Mouse (Mus musculus) ES-E14 (cell line): ENCODE measurements around the gene Ykt6. TPM values are rescaled to one million over a fixed set of nuclear protein-coding genes. Genes with fewer than 3 reads are reported as not detected.

Experiments
- DNase-seq: peaks from one replicate; pipeline ENCODE4 v3.0.0-alpha.2; 2013; ENCODE audit warnings: low read depth, low spot score
- H3K27ac ChIP-seq: 2 replicates; pipeline ENCODE4 v1.5.1; 2012; ENCODE audit warnings: low read depth, mild to moderate bottlenecking, low read length, moderate library complexity, mixed read lengths; ENCODE audit not compliant: poor library complexity, insufficient read depth, severe bottlenecking
- H3K36me3 ChIP-seq: 2 replicates; pipeline ENCODE4 v1.6.1; 2012; ENCODE audit warnings: mild to moderate bottlenecking, low read length, moderate library complexity, mixed read lengths; ENCODE audit not compliant: control insufficient read depth, poor library complexity, insufficient read depth, severe bottlenecking
- H3K4me1 ChIP-seq, 2 experiments: fragments of 150-350 bp in 1 of 2; sonication (generic) in 1 of 2; 2 replicates each; pipeline ENCODE4 v1.6.1; 2012; ENCODE audit warnings: low read length in 2 of 2, mild to moderate bottlenecking in 1 of 2, mixed read lengths in 1 of 2; ENCODE audit not compliant: control insufficient read depth in 2 of 2, insufficient read depth in 2 of 2, poor library complexity in 1 of 2
- H3K4me3 ChIP-seq, 2 experiments: fragments of 150-350 bp in 1 of 2; sonication (generic) in 1 of 2; 2 replicates each; pipeline ENCODE4 v1.5.1; 2012; ENCODE audit warnings: low read length in 2 of 2, low read depth in 1 of 2, mild to moderate bottlenecking in 1 of 2, mixed read lengths in 1 of 2; ENCODE audit not compliant: insufficient read depth in 1 of 2, poor library complexity in 1 of 2, severe bottlenecking in 1 of 2
- H3K9ac ChIP-seq: 2 replicates; pipeline ENCODE4 v1.6.1; 2012; ENCODE audit warnings: low read depth, mild to moderate bottlenecking, low read length, mixed read lengths; ENCODE audit not compliant: poor library complexity, insufficient read depth, severe bottlenecking
- H3K9me3 ChIP-seq: fragments of 150-350 bp; sonication (generic); 2 replicates; pipeline ENCODE4 v1.6.1; 2012; ENCODE audit warnings: low read depth, mild to moderate bottlenecking, low read length; ENCODE audit not compliant: control insufficient read depth, insufficient read depth
- CHD2 ChIP-seq: IDR thresholded peaks from 2 replicates; pipeline ENCODE4 v1.6.1; 2014; ENCODE audit warnings: mild to moderate bottlenecking, low read depth, low read length, inconsistent platforms
- HCFC1 ChIP-seq: IDR thresholded peaks from 2 replicates; pipeline ENCODE4 v1.6.1; 2012; ENCODE audit warnings: low read length, inconsistent platforms, borderline replicate concordance; ENCODE audit not compliant: insufficient read depth
- MAFK ChIP-seq: IDR thresholded peaks from 2 replicates; pipeline ENCODE4 v1.6.1; 2014; ENCODE audit warnings: mild to moderate bottlenecking, low read depth, low read length, inconsistent platforms; ENCODE audit not compliant: insufficient read depth
- ZC3H11A ChIP-seq: IDR thresholded peaks from 2 replicates; pipeline ENCODE4 v1.6.1; 2012; ENCODE audit warnings: low read depth, mild to moderate bottlenecking, inconsistent platforms, low read length, borderline replicate concordance
- ZNF384 ChIP-seq: IDR thresholded peaks from 2 replicates; pipeline ENCODE4 v1.6.1; 2012; ENCODE audit warnings: low read depth, low read length, inconsistent platforms
- in situ Hi-C, 2 experiments: fragments of 600-800 bp; cut with MboI; formaldehyde crosslinking; loops; one replicate each; pipeline ENCODE4 v1.15.1; 2025; ENCODE audit warnings: low sequenced_read_pairs in 2 of 2, inconsistent platforms in 1 of 2; ENCODE audit not compliant: unreplicated experiment in 2 of 2
- total RNA-seq: library from RNA; depleted of rRNA; stranded (reverse); fragments of 300-350 nt; gene quantifications from 2 replicates; pipeline ENCODE4 v1.2.3, GENCODE M21; 2012

The Ykt6 gene
- total RNA-seq, 1 experiment = 72.2 TPM

DNA sequence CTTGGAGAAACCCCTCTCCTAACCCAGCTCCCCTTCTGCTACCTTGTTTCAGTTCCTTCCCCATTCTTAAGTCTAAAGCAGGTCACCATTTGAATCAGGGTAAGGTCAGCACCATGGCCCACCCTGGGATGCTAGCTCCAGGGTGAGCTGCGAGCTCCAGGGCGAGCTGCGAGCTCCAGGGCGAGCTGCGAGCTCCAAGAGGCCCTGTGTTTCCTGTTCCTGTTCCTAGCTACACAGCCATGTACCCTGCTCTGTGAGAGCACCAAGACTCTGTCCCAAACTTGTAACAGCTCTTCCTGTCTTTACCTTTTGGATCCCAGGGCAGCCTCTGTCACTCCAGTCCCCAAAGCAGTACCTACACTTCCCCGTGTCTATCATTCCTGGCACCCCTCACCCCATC lies 18.6 kb downstream of the Ykt6 start:
- TF ChIP-seq CHD2 (no peak), ZC3H11A (no peak), ZNF384 (no peak), MAFK (no peak), HCFC1 (no peak)
- H3K4me3 ChIP-seq = no peak overlapping the region
- in situ Hi-C loops = no loop called here
- H3K9me3 ChIP-seq = no peaks in the 10 kb centered on the region
- no peak overlapping the region for H3K27ac ChIP-seq
- H3K36me3 ChIP-seq = peaks cover 10% of the 10 kb centered on the region; the same call in 1 of the 2 replicates
- DNase-seq = no peak
- H3K4me1 ChIP-seq = peaks cover 18 to 42% of the 10 kb centered on the region in 2 experiments
- H3K9ac ChIP-seq = no peak overlapping the region

DNA sequence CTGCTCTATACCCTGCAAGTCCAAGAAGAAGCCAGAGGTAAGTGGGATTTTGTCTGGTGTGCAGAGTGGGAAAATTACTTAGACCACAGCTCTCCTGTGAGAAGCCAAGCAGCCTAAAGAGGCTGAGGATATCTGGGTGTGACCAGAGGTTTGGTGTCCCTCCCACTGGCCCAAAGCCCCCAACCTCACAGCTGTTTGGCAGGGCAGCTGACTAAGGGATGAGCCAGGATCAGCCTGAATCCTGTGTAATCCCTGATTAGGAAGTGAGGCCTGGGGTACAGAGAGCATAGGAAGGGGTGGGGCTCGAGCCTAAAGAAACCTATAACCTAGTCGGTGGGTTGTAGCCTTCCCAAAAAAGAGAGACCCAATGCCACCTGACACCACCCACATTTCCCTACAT lies 19.6 kb downstream of the Ykt6 start:
- H3K4me3 ChIP-seq = no peak overlapping the region
- no peak for DNase-seq
- peaks cover 18 to 42% of the 10 kb centered on the region in 2 experiments for H3K4me1 ChIP-seq
- H3K9ac ChIP-seq = no peak overlapping the region
- no peak overlapping the region for H3K27ac ChIP-seq
- TF ChIP-seq CHD2 = no peak
- TF ChIP-seq ZNF384 = no peak
- TF ChIP-seq MAFK = no peak
- no peak for TF ChIP-seq HCFC1
- no peak for TF ChIP-seq ZC3H11A
- no peaks in the 10 kb centered on the region for H3K9me3 ChIP-seq
- in situ Hi-C loops = no loop called here
- H3K36me3 ChIP-seq = peaks cover 3% of the 10 kb centered on the region; the same call in 1 of the 2 replicates

DNA sequence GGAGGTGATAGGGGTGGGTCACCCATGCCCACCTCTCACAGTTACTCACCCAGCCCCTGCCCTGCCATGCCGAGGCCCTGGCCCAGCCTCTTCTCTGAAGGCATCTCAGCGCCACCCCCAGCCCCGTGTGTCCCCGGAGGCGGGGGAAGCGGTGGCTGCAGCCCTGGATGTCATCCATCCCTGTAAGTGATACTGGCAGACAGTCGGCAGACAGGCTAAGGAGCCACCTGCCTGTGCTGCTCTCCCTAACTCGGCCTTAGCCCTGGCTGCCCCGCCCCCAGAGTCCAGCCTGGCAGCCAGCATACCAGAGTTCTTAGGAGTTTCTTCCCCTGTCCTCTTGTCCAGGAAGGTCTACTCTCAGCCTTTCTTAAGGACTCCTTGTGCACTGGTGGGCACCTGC lies 20.6 kb downstream of the Ykt6 start:
- no peak for DNase-seq
- Histone ChIP-seq H3K4me1 (peaks cover 18 to 42% of the 10 kb centered on the region in 2 experiments), H3K9ac (no peak overlapping the region), H3K4me3 (no peak overlapping the region), H3K9me3 (no peaks in the 10 kb centered on the region), H3K36me3 (no peaks in the 10 kb centered on the region; the same call in 1 of the 2 replicates), H3K27ac (no peak overlapping the region)
- in situ Hi-C loops = no loop called here
- no peak for TF ChIP-seq ZNF384

GRCm38 (mm10) chr11:5979088-5979487 lies 23.6 kb downstream of the Ykt6 start:
- Histone ChIP-seq H3K9me3 (no peaks in the 10 kb centered on the region), H3K9ac (no peak overlapping the region), H3K4me1 (peaks cover 4 to 16% of the 10 kb centered on the region in 2 experiments; a peak in 2 of 4 replicates), H3K36me3 (no peaks in the 10 kb centered on the region; the same call in 1 of the 2 replicates), H3K27ac (no peak overlapping the region), H3K4me3 (no peak overlapping the region)
- no peak for TF ChIP-seq MAFK
- TF ChIP-seq ZC3H11A = no peak
- TF ChIP-seq CHD2 = no peak
- TF ChIP-seq HCFC1 = no peak
- no peak for TF ChIP-seq ZNF384
- in situ Hi-C loops = no loop called here
- DNase-seq = no peak

DNA sequence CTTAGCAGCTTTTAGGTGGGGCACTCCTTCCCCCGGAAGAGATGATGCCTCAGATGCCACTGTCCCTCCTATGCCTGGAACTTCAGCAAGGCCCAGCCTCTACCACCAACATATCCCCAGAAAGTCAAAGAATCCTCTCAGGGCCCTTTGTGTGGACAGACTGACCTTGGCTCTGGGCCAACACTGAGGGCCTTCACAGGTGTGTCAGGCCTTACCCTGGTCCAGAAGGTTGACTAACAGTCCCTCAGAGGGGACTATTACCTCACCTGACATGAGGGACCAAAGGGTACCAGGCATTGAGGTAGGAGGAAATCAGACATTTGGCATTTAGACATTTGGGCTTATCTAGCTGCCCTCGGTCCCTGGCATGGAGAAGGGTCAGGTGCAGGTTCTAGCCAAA lies 24.6 kb downstream of the Ykt6 start:
- DNase-seq = no peak
- Histone ChIP-seq H3K9ac (no peak overlapping the region), H3K27ac (no peak overlapping the region), H3K4me3 (no peak overlapping the region), H3K9me3 (no peaks in the 10 kb centered on the region), H3K4me1 (peaks cover 4 to 16% of the 10 kb centered on the region in 2 experiments; a peak in 2 of 4 replicates), H3K36me3 (no peaks in the 10 kb centered on the region; the same call in 1 of the 2 replicates)
- in situ Hi-C loops = no loop called here
- no peak for TF ChIP-seq MAFK
- no peak for TF ChIP-seq CHD2
- TF ChIP-seq ZC3H11A = no peak
- TF ChIP-seq HCFC1 = no peak
- TF ChIP-seq ZNF384 = no peak
